Mouse (Mus musculus) forebrain, embryonic 14.5 days (tissue): ENCODE results near the gene Otog. TPM values are rescaled to one million over a fixed set of nuclear protein-coding genes. Genes with fewer than 3 reads are reported as not detected.
A peak's percentile ranks its signal among the peaks of the same experiment; 100 is the strongest.

Experiments used
- ATAC-seq: fragments of 200-750 bp; cut with Nextera tagmentation; 2 replicates; pipeline ENCODE4 v1.8.0; 2017; ENCODE audit warnings: mild to moderate bottlenecking, moderate library complexity
- DNase-seq: peaks from one replicate; pipeline ENCODE4 v3.0.0-alpha.2; 2015; ENCODE audit warnings: low spot score
- H3K27ac ChIP-seq: fragments of 300-500 bp; sonication (generic); 2 replicates; pipeline ENCODE4 v1.5.1; 2014; ENCODE audit warnings: low read depth, mild to moderate bottlenecking, control low read depth, low read length, moderate library complexity
- H3K27me3 ChIP-seq: fragments of 300-500 bp; sonication (generic); replicated peaks from 2 replicates; pipeline ENCODE4 v1.6.1; 2014; ENCODE audit warnings: low read length, control low read depth, mixed read lengths; ENCODE audit not compliant: control insufficient read depth, insufficient read depth
- H3K36me3 ChIP-seq: fragments of 300-500 bp; sonication (generic); 2 replicates; pipeline ENCODE4 v1.6.1; 2014; ENCODE audit warnings: low read length, control low read depth; ENCODE audit not compliant: control insufficient read depth, insufficient read depth
- H3K4me1 ChIP-seq: fragments of 300-500 bp; sonication (generic); 2 replicates; pipeline ENCODE4 v1.6.1; 2014; ENCODE audit warnings: antibody characterized with exemption, low read length, control low read depth; ENCODE audit not compliant: control insufficient read depth, insufficient read depth
- H3K4me2 ChIP-seq: fragments of 300-500 bp; sonication (generic); 2 replicates; pipeline ENCODE4 v1.6.1; 2014; ENCODE audit warnings: mild to moderate bottlenecking, control low read depth, low read length
- H3K4me3 ChIP-seq: fragments of 300-500 bp; sonication (generic); 2 replicates; pipeline ENCODE4 v1.5.1; 2014; ENCODE audit warnings: low read depth, low read length, control low read depth
- H3K9ac ChIP-seq: fragments of 300-500 bp; sonication (generic); 2 replicates; pipeline ENCODE4 v1.6.1; 2014; ENCODE audit warnings: mild to moderate bottlenecking, low read length, control low read depth, moderate library complexity
- H3K9me3 ChIP-seq: fragments of 300-500 bp; sonication (generic); replicated peaks from 2 replicates; pipeline ENCODE4 v1.6.1; 2016; ENCODE audit warnings: low read length, control low read depth, mixed read lengths; ENCODE audit not compliant: control insufficient read depth
- WGBS: fragments of 180-500 bp; shearing (Covaris S2); extraction: QIAGEN DNeasy Blood & Tissue Kit; methylation state at CpG from one replicate; pipeline ENCODE4 v1.1.7; 2014; 5-methylcytosine and 5-hydroxymethylcytosine counted together
- polyA plus RNA-seq: library from polyadenylated mRNA; unstranded; fragments of >200 nt; fragmentation: Nextera tagmentation; extraction: Ambion mirVana; gene quantifications from 2 replicates; pipeline ENCODE4 v1.2.1, GENCODE M21; 2014

Otog gene
- polyA plus RNA-seq, 1 experiment from 2014 or later: not detected

DNA sequence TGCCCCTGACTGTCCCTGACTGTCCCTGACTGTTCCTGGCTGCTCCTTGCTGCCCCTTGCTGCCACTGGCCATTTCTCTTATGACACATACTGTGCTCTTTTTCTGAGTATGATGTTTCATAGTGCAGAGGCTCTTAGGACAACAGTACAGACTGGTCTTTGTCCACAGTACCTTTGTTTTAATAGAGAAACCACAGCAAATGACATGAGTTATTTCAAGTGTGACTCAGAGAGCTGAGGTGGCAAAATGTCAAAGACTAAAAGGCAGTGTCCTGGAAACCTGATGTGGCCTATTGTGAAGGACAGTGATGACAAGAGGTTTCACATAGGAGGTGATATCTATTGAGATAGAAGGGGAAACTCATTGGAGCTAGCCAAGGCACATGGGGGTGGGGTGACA, 6.1 kb downstream of the Otog start:
- no peak overlapping the region for H3K4me3 ChIP-seq
- ATAC-seq (no peak), DNase-seq (no peak)
- no peaks in the 10 kb centered on the region for H3K36me3 ChIP-seq
- H3K27ac ChIP-seq: no peak overlapping the region
- H3K4me2 ChIP-seq: no peak overlapping the region
- no peaks in the 10 kb centered on the region for H3K9me3 ChIP-seq
- H3K27me3 ChIP-seq: no peaks in the 10 kb centered on the region
- H3K9ac ChIP-seq: no peak overlapping the region
- no peaks in the 10 kb centered on the region for H3K4me1 ChIP-seq

GRCm38 (mm10) chr7:46247606-46248005, 6.8 kb downstream of the Otog start:
- no peak for ATAC-seq
- DNase-seq: no peak
- no peak overlapping the region for H3K27ac ChIP-seq
- H3K4me2 ChIP-seq: no peak overlapping the region
- H3K27me3 ChIP-seq: no peaks in the 10 kb centered on the region
- H3K36me3 ChIP-seq: no peaks in the 10 kb centered on the region
- H3K9me3 ChIP-seq: no peaks in the 10 kb centered on the region
- 81% methylated on average over 3 of the region's 3 CpGs for WGBS
- H3K9ac ChIP-seq: no peak overlapping the region
- H3K4me3 ChIP-seq: no peak overlapping the region
- no peaks in the 10 kb centered on the region for H3K4me1 ChIP-seq

- Histone ChIP-seq H3K9me3 (no peaks in the 10 kb centered on the region), H3K27me3 (no peaks in the 10 kb centered on the region), H3K9ac (no peak overlapping the region), H3K4me1 (no peaks in the 10 kb centered on the region), H3K27ac (no peak overlapping the region), H3K4me2 (no peak overlapping the region), H3K36me3 (no peaks in the 10 kb centered on the region), H3K4me3 (no peak overlapping the region)
- no peak for DNase-seq
- WGBS: 78% methylated on average over 4 of the region's 4 CpGs
- no peak for ATAC-seq
These were observed 11.1 kb downstream of the Otog start for GRCm38 (mm10) chr7:46251841-46252240.

GRCm38 (mm10) chr7:46276156-46276555, 35.4 kb downstream of the Otog start:
- no peaks in the 10 kb centered on the region for H3K27me3 ChIP-seq
- ATAC-seq: no peak

DNA sequence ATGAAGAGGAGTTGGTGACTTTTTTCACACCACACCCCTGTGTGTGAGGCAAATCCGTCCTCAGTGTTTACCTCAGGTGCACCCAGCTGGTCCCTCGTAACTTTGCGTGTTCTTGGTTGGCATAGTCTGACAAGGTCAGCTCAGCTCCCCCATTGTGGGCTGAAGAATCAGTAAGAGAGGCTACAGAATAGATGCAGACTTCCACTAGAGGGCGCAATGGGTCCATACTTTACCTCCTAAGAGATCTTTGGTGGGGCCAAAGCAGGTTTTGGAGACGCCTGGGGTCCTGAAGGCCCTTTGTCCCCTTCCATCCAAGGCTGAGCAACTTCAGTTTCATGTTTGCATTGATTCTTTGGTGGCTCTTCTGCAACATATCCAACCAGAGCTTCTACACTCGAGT, 39.2 kb downstream of the Otog start:
- Histone ChIP-seq H3K9ac (no peak overlapping the region), H3K27ac (no peak overlapping the region), H3K4me2 (no peak overlapping the region), H3K4me1 (no peaks in the 10 kb centered on the region), H3K36me3 (no peaks in the 10 kb centered on the region), H3K4me3 (no peak overlapping the region), H3K9me3 (no peaks in the 10 kb centered on the region), H3K27me3 (no peaks in the 10 kb centered on the region)
- peak; percentile 87 for DNase-seq
- WGBS: 14% methylated on average over 6 of the region's 6 CpGs
- ATAC-seq: no peak

More at GRCm38 (mm10) chr7:46276156-46276555, 35.4 kb downstream of the Otog start:
- no peak overlapping the region for H3K9ac ChIP-seq
- 68% methylated on average over 5 of the region's 5 CpGs for WGBS
- no peak overlapping the region for H3K27ac ChIP-seq
- no peak overlapping the region for H3K4me3 ChIP-seq
- no peak overlapping the region for H3K4me2 ChIP-seq
- DNase-seq: no peak
- no peaks in the 10 kb centered on the region for H3K36me3 ChIP-seq
- no peaks in the 10 kb centered on the region for H3K9me3 ChIP-seq
- no peaks in the 10 kb centered on the region for H3K4me1 ChIP-seq

DNA sequence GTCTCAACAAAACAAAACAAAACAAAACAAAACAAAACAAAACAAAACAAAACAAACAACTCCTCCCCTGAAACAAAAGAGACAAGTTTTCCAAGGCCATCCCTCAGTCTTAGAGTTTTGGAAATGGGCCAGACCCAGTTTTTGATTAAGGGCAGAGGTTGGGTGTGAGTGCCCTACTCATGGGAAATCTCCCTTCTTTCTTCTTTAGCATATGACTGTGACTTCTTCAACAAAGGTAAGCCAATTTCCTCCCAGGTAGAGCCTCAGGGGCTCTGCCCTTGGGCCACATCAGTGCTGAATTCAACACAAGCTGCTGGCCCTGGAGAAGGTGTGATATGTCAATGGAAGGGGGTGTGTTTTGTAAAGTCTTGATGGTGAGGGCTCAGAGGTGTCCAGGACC, 40.1 kb downstream of the Otog start:
- Histone ChIP-seq H3K9me3 (no peaks in the 10 kb centered on the region), H3K9ac (no peak overlapping the region), H3K36me3 (no peaks in the 10 kb centered on the region), H3K4me1 (no peaks in the 10 kb centered on the region), H3K4me3 (no peak overlapping the region), H3K4me2 (no peak overlapping the region), H3K27ac (no peak overlapping the region), H3K27me3 (no peaks in the 10 kb centered on the region)
- DNase-seq (no peak), ATAC-seq (no peak)

- no peaks in the 10 kb centered on the region for H3K27me3 ChIP-seq
- WGBS: 65% methylated on average over 7 of the region's 7 CpGs
- H3K4me2 ChIP-seq: no peak overlapping the region
- no peaks in the 10 kb centered on the region for H3K36me3 ChIP-seq
- no peak overlapping the region for H3K27ac ChIP-seq
- ATAC-seq (no peak), DNase-seq (no peak)
- H3K4me3 ChIP-seq: no peak overlapping the region
- no peak overlapping the region for H3K9ac ChIP-seq
- no peaks in the 10 kb centered on the region for H3K4me1 ChIP-seq
- no peaks in the 10 kb centered on the region for H3K9me3 ChIP-seq
These were observed 41.5 kb downstream of the Otog start for GRCm38 (mm10) chr7:46282276-46282675.

DNA sequence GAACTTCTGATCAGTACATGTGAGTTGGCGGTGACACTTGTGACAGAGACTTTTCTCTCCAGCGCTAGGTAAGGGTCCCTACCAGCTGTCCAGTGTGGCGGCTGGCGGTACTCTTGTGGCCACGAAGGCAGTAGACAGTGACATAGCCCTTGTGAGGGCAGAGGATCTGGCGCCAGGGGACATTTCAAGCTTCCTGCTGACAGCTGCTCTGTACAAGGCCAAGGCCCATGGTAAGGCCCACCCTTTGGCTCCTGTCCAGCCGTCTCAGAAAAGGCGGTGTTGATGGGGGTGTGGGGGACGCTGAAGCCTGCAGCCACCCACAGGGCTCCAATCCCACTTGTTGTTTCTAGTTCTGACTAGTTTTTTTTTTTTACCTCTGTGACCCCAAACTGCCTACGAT, 42.9 kb downstream of the Otog start:
- Histone ChIP-seq H3K36me3 (no peaks in the 10 kb centered on the region), H3K4me3 (no peak overlapping the region), H3K9me3 (no peaks in the 10 kb centered on the region), H3K9ac (no peak overlapping the region), H3K27ac (no peak overlapping the region), H3K27me3 (no peaks in the 10 kb centered on the region), H3K4me2 (no peak overlapping the region), H3K4me1 (no peaks in the 10 kb centered on the region)
- ATAC-seq (no peak), DNase-seq (peak; percentile 24)
- WGBS: 78% methylated on average over 10 of the region's 10 CpGs

DNA sequence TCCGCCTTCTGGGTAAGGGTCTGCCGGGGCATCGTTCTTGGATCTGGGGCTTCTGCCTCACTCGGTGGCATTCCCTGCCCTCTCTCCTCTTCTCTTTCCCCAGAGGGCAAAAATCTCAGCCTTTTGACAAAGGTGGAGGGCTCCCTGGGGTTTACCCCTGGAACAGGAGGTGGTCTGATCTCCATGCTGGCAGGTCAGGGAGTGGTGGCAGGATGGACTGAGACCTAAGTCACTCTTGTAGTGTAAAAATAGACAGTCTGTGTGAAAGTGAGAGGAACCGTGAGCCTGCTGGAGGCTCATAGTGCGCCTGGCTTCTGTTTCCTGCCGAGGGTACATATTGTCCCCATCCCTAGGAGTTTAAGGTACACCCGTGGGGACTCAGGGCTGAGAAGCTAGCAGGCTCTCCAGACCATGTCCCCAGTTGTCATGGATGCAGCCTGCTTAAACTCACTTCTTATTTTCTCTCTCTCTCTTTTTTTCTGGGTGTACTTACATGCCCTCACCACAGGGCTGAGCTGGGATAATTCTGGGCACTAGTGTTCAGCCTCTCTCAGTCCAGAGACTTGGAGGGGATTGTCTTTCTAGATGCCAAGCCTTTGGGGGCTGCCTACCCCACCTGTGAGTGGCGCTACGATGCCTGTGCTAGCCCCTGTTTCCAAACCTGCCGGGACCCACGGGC, 44.5 kb downstream of the Otog start:
- ATAC-seq (no peak), DNase-seq (no peak)
- H3K9ac ChIP-seq: no peak overlapping the region
- H3K4me1 ChIP-seq: no peaks in the 10 kb centered on the region
- WGBS: 85% methylated on average over 12 of the region's 12 CpGs
- H3K27me3 ChIP-seq: no peaks in the 10 kb centered on the region
- H3K4me3 ChIP-seq: no peak overlapping the region
- H3K27ac ChIP-seq: no peak overlapping the region
- no peaks in the 10 kb centered on the region for H3K36me3 ChIP-seq
- no peaks in the 10 kb centered on the region for H3K9me3 ChIP-seq
- H3K4me2 ChIP-seq: no peak overlapping the region
